Mouse (Mus musculus): ENCODE measurements around the gene 1110008L16Rik. TPM values are rescaled to one million over a fixed set of nuclear protein-coding genes. Genes with fewer than 3 reads are reported as not detected.
A peak's percentile ranks its signal among the peaks of the same experiment; 100 is the strongest.
"Not testable (repeated sequence)": the region's sequence is repeated elsewhere in the genome, so short reads cannot be mapped to it uniquely, and the experiment has no call there.

Gene 1110008L16Rik
- 10 to 100 TPM; 11.6 to 13.5 (median 12.1) TPM for total RNA-seq (2022)

DNA sequence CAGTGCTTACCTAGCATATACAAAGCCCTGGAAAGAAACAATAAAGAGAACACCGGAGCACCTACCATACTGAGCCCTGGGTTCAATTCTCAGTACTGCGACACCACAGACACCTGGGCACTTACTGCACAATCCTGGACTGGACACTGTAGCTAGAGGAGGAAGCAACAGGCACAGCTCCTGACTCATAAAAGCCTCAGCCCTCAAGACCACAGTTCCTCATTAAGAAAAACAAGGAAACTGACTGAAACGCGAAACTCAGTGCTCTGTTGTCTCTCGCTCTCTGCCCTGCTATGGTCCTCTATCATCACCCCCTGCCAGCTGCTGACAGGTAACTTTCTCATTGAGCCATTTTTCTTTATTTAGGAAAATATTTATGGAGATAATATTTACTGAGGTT, at the start of gene 1110008L16Rik:
Gene 1110008L16Rik, plus strand, starts transcription at position 242 of the 400 bp plus-strand sequence.
- DNase-seq (ENCODE audit: low spot score in 2 of 2) = no peak

DNA sequence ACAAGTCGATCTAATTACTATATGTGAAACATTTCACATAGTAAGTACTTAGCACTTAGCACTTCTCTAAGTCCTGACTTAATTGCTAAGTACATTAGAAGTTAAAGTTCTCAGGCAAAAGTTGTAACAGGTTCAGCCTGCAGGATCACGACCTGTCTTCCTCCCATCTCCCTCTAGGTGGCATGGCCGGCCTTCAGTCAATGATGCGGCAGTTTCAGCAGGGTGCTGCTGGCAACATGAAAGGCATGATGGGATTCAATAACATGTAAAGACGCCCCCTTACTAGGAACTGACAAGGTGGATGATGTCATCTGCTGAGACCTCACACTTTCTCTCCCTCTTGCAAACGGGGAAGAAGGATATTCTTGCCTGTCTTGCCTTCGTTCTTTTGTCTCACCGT, 37.4 kb upstream of the 1110008L16Rik start:
- DNase-seq (ENCODE audit: low spot score in 2 of 2) = not testable (repeated sequence)

DNA sequence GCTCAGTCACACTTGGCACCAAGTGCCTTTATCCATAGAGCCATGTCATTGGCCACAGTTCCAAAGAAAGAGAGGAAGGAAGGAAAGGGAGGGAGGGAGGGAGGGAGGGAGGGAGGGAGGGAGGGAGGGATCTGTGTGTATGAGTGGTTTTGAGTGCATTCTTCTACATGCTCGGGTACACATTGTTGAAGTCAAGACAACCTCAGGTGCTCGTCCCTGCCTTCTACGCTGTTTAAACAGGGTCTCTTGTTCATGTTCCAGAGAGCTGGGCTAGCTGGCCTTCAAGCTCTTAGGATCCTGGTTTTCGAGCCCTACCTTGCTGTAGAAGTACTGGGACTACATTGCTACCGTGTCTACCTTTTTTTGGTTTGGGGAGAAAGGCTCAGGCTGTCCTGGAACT, 36.0 kb upstream of the 1110008L16Rik start:
- not testable (repeated sequence) for DNase-seq (ENCODE audit: low spot score in 2 of 2)

DNA sequence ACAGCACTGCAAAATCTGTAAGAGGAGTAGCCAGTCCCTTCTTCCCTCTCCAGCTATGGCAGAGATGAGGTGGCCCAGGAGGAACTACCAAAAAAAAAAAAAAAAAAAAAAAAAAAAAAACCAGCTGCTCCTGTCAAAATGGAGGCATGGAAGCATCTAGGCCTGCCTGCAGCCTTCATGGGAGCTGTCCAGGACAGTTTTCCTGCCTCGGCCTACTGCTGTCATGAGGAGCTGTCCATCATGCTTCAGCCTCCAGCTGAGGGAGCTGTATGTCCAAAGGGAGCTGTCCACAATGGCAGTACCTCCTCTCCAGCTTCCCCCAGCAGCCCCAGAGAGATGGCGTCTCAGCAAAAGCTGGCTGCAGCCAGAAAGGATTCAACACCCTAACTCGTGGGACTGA, 27.1 kb upstream of the 1110008L16Rik start:
- no peak for DNase-seq (ENCODE audit: low spot score in 2 of 2)

DNA sequence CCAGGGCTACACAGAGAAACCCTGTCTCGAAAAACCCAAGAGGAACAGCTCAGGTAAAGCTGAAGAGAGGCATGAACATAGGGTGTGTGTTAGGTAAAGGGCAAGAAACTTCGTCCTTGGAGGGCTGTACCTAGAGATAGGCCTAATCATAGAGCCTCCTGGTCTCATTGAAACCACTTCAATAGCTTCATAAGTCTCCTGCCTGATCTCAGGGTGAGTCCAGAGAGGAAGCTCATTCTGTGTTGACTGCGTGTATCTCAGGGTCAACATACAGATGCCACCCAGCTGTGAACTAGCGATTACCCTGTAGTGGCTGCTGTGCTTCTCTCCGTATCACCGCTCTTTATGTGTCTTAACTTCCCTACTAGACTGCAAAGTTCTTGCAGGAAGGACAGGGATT, 21.8 kb upstream of the 1110008L16Rik start:
- not testable (repeated sequence) for DNase-seq (ENCODE audit: low spot score in 2 of 2)

DNA sequence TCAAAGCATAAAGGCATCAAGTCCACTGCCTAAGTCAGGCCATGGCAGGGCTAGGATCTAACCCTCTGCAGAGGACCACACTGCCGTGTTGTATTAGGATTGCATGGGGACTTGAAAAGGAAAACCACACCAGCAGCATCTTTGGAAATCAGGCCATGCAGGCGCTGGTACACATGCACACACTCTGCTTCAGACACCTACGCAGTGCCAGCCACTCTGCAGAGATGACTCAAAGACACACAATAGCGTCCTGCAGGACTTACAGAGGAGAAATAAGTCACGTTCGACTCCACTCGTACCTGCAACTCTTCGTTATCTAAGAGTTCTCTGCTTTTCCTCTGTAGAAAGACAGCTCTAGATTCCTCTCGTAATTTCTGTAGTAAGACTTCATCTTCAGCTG, 1.3 kb upstream of the 1110008L16Rik start:
- DNase-seq (ENCODE audit: low spot score in 2 of 2) = no peak

DNA sequence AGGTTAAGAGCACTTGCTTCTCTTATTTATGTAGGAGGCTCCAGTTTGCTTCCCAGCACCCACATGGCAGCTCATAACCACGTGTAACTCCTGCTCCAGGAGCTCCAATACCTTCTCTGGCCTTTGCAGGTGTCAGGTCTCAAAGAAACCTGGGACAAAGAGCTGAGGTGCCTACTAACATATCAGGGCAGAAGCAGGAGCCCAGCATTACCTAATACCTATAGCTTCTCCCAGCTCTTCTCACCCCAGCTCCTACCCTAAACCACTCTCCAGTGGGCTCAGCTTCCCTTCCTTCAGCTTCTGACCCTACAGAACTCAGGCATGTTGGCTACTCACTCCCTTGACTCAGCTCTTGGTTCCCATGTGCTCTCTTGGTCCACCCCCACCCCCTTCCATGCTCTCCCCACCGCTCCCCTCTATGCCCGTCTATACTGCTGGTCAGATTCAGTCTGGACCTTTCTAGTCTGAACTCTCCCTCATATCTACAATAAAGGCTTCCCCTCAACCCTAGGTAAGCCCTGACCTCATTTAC, 1.5 kb downstream of the 1110008L16Rik start:
- DNase-seq (ENCODE audit: low spot score in 2 of 2) = no peak

DNA sequence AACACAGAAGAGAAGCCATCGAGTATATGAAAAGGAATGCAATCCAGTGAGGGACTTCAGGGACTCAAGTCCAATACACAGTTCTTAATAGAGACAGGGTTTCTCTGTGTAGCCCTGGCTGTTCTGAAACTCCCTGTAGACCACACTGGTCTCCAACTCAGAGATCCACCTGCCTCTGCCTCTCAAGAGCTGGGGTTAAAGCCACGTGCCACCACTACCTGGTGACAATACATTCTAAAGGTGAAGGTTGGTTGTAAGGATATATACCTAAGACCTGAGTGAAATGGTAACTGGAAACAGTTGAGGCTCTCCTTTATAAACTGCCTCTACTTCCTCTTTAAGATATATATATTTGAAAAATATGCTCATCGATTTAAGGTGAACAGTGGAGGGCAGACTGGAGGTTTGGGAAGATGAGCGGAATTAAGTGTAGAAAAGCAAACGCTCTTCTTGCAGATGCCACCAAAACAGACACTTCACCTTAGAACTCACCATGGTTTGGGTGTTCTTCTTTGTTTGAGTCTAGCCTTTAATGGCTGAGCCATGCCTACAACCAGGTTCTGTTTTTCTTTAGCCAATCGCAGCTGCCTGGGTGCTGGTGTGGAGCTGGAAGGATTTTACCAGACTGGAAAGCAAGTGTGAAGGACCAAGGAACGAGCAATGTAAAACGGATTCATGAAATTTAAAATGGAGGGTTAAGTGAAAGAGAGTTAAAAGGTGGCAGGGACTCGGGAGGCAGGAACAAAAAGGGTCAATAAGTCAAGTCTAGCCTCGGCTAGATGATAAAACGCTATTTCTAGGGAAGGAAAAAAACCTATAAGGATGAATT, 2.3 kb downstream of the 1110008L16Rik start:
- DNase-seq (ENCODE audit: low spot score in 2 of 2) = no peak

DNA sequence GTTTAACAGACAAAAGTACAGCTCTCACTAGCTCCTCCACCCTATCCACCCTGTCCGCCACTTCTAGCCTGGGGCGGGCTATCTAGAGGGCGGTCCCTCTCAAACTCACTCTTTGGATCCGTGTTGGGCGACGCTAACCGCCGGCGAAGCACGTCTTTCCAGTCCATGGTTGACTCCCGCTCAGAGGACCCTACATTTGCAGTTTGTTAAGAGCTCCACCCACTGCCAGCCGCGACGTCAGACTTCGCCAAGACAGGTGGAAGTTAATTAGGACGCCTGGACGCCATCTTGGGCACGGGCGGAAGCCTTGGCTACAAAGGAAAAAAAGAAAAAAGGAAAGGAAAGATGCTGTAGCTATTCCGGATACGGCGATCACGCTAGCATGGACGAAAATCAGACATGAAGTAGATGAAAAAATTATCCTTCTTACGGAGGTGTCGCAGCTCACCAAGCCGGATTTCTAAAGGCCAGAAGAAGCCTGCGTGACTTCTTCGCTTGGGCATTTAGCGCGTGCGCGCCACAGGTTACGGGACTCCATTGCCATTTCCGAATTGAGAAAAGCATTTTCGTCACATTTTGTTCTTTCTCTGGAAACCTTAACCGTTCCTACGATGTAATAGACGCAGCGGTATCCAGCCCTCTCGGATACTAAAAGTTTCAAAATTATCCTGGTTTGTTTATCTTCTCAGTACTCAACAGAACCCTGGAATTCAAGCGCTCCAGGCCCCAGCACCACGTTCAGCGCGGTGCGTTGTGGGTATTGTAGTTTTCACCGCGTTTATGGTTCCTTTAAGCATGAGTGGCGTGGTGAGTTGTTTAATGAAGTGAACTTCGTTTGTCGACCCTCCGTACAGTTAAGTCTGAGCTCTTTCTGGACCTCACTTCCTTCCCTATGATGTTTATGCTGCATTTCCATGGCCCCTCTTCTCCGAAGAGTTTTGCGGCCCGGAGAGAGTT, 3.4 kb downstream of the 1110008L16Rik start, which contains the start of gene Ppp2r3c:
Gene Ppp2r3c, minus strand, starts transcription at position 514 of the 957 bp plus-strand sequence.
- peak; percentile 84 to 88 for DNase-seq (ENCODE audit: low spot score in 2 of 2)

DNA sequence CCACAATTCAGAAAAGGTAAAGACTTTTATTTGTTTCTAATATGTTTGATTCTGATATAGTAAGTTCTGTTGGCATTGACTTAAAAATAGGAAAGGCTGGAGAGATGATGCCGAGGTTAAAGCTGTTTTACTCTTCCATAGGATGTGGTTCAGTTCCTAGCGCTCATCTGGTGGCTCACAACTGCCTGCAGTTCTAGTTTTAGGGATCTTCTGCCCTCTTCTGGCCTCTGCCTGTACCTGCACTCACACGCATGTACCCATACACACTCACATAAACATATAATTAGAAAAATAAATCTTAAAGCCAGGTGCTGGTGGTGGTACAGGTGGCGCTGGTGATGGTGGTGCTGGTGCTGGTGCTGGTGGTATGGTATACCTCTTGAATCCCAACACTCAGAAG, 7.0 kb downstream of the 1110008L16Rik start:
- no peak for DNase-seq (ENCODE audit: low spot score in 2 of 2)

DNA sequence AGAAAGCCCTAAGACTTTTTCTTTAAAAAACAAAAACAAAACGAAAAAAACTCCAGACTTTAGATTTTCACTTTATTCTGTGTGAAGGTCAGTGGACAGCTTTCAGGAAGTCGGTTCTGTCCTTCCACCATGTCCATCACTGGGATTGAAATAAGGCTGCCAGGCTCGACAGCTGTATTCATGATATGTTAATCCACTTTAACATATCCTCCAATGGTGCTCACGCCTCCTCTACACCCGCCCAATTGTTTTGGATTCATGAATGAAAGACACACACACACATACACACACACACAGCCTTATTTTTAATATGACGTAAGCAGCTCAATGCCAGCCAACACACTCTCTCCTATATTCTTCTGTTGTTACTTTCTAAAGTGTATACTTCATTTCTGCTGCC, 8.2 kb downstream of the 1110008L16Rik start:
- no peak for DNase-seq (ENCODE audit: low spot score in 2 of 2)

DNA sequence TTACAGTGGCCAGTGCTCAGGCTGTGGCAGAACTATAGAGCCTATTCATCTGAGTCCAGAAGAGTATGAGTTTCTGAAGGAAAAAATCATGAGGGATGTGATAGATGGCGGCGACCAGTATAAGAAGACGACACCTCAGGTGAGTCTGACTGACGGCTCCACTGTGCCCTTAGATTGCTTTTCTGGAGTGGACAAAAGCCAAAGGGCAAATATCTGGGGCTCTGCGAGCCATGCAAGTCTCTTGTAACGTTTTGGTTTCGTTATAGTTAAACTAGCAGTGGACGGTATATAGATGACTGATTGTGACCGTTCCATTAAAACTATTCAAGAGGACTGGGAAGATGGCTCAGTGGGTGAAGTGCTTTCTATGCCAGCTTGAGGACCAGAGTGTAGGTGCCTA, 9.4 kb downstream of the 1110008L16Rik start:
- no peak for DNase-seq (ENCODE audit: low spot score in 2 of 2)

DNA sequence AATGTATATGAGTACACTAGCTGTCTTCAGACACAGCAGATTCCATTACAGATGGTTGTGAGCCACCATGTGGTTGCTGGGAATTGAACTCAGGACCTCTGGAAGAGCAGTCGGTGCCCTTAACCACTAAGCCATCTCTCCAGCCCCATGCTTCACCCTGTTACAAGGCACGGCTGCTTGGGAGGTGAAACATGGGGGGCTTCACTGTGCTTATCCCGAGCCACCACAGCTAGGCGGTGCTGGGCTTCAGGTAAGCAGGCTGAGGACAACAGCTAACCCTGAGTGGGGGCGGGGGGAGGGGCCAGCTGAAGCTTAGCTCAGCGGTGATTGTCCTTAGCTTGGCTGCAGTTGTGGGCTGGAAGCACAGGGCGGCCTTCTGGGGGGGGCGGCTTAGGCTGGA, 10.1 kb downstream of the 1110008L16Rik start:
- no peak for DNase-seq (ENCODE audit: low spot score in 2 of 2)

DNA sequence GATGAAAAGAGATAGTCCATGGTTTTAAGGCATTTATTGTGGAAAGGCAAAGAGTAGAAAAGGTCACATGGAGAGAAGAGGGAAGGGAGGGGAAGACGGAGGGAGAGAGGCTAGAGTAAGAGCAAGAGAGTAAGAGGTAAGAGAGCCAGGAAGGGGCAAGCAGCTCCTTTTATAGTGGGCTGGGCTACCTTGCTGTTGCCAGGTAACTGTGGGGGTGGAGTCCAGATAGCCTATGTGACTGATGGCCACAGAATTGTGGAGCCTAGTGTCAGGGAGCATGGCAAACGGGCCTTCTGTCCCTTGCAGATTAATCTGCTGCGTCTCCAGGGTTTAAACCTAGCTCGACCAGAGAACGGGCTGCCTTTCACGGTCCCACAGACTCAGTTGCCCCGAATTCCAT, 12.5 kb downstream of the 1110008L16Rik start:
- no peak for DNase-seq (ENCODE audit: low spot score in 2 of 2)

DNA sequence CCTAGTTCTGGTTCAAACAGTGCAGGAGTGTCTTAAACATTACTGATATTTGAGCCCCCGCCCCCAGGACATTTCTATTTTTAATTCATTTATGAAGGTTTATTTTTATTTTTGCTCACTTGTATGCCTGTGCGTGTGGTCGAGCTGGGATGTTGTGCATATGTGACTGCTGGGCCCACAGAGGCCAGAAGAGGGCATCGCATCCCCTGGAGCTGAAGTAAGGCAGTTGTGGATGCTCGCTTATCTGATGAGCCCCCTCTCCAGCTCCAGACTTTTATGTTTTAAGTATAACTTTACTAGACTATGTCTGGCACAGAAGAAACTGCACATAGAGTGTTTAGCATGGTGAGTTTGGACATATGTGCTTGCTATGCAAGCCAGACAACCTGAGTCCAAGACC, 14.5 kb downstream of the 1110008L16Rik start:
- DNase-seq (ENCODE audit: low spot score in 2 of 2) = no peak

DNA sequence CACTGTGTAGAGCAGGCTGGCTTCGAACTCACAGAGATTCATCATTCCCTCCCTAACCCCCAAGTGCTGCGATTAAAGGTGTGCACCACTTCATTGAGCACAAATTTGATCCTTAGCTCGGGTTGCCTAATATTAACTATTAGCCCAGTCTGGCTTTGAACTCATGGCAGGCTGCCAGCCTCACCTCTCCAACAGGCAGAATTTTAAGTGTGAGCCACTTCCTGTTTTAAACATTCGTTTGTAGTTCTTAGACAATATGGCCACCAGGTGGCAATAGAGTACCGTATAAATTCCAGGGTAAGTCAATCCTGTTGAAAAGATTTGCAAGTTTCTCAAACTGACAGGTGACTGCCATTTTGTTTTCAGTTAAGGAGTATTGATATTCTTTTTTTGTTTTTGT, 15.8 kb downstream of the 1110008L16Rik start:
- peak; percentile 33 to 47 for DNase-seq (ENCODE audit: low spot score in 2 of 2)

DNA sequence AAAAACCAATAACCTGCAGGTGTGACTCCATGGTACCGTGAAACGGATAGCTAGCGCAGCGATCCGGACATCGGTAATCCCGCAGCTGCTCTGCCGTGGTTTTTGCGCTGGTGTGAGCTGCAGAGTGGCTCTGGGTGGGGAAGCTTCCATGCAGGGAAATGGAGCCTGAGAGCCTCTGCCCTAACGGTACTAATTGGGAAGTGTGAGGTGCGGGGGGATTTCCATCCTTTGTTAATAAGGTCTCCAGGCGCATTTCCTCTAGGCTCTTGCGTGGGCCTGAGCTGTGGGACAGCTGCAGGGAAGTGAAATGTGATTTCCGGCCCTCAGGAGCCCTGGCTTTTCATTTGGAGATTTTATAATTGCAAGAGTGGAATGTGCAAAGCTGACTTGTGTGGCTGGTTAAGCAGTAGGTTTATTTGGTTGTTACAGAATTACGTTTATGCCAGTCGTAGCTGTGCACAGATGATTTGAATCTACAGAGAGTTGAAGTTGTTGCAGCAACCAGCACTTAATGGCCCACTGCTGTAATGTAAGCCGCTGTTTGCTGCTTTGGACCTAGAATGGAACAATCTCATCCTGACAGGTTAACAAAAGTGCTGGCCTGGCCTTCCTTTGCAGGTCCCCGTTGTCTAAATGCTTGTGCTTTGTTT, 22.4 kb downstream of the 1110008L16Rik start:
- no peak for DNase-seq (ENCODE audit: low spot score in 2 of 2)

DNA sequence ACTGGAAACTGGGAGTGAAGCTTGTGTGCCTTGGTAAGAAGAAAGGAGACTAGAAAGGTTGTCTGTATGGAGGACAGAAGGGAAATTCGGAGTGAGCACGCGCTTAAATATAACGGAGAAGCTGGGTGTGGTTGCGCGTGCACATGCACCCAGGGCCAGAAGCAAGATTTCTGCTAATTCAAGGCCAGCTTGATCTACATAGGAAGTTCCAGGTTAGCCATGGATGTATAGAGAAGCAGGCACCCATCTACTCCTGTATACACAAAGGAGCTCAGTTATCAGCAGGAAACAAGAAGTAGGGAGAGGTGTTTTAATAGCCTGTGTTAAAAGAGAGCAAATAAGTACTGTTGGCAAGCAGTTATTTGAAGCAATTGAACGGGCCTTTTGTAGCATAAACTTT, 26.3 kb downstream of the 1110008L16Rik start:
- no peak for DNase-seq (ENCODE audit: low spot score in 2 of 2)

DNA sequence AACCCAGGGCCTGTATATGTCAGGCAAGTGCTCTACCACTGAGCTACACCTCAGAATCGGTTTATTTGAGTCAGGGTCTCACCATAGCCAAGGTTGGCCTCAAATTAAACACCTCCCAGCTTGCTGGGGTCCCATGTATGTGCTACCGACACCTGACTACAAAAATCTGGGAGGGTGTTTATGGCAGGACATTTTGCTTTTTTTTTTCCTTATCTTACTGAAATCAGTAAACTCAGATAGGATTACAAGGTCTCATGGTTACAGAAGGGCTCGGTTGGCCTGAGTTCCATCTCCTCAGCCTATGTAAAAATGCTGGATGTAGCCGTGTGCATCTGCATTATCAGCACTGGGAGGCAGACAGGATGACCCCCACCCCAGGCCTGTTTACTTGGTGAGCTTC, 29.4 kb downstream of the 1110008L16Rik start:
- DNase-seq (ENCODE audit: low spot score in 2 of 2) = no peak

DNA sequence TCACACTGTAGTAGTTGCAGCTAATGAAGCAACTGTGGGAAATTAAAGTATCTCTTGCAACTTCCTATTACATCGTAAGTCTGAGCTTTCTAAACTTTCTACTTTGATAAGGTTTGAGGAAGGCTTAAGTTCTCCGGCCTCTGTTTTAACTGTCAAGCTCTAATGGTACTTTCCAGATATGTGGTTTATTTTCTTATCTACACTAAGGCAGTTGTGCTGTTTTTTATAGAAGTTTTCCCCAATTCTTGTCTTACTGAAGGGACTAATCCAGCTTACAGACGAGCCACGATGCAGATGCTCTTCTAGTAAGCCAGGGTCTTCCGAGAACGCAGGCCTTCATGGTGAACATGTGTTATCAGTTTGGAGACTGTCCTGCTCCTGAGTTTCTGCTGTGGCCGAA, 30.0 kb downstream of the 1110008L16Rik start:
- no peak for DNase-seq (ENCODE audit: low spot score in 2 of 2)

DNA sequence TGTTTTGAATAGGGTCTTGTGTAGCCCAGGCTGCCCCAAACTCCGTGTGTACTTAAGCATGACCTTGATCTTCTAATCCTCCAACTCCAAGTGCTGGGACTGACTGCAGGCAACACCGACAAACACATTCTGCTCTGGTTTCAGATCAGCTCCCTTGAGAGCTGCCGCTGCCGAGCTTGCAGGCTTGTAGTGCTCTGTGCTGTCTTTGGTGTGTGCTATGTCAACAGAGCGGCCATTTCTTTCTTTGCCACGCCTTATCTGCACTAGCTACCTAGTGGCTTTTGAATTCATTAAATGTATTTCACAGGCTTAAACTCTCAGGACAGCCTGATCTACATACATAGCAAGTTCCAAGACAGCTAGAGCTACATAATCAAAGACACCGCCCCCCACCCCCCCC, 34.3 kb downstream of the 1110008L16Rik start:
- DNase-seq (ENCODE audit: low spot score in 2 of 2) = no peak

Data from gastrocnemius, adult 8-10 months (tissue).